Mouse (Mus musculus): ENCODE results near the gene Lamc2. TPM values are rescaled to one million over a fixed set of nuclear protein-coding genes. Genes with fewer than 3 reads are reported as not detected.

The Lamc2 gene
- polyA plus RNA-seq, 1 experiment from 2014 or later = 12.1 TPM

DNA sequence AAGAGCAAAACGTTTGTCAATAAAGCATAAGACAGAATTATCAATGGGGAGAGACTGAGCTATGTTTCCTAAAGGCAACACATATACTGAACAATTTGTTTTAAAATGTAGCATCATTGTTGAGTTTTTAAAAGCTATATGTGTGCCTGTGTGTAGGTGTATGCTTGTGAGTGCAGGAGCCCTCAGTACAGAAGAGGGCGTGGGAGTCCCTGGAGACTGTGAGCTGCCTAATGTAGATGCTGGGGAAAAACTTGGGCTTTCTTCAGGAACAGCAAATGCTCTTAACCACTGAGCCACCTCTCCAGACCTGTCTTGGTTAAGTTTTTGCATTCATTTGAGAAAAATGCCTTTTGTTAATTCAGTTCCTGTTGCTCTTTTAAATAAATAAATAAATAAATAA, 24.0 kb upstream of the Lamc2 start:
- H3K4me3 ChIP-seq = no peak overlapping the region
- no peaks in the 10 kb centered on the region for H3K4me1 ChIP-seq
- no peaks in the 10 kb centered on the region for H3K9me3 ChIP-seq
- H3K4me2 ChIP-seq = no peak overlapping the region
- ATAC-seq (ENCODE audit: insufficient number of reproducible peaks, low FRiP score, low TSS enrichment, low read depth) = no peak
- WGBS = 80% methylated on average over 2 of the region's 2 CpGs
- H3K9ac ChIP-seq = no peak overlapping the region
- H3K27me3 ChIP-seq = no peaks in the 10 kb centered on the region
- H3K27ac ChIP-seq = no peak overlapping the region
- H3K36me3 ChIP-seq = no peaks in the 10 kb centered on the region

DNA sequence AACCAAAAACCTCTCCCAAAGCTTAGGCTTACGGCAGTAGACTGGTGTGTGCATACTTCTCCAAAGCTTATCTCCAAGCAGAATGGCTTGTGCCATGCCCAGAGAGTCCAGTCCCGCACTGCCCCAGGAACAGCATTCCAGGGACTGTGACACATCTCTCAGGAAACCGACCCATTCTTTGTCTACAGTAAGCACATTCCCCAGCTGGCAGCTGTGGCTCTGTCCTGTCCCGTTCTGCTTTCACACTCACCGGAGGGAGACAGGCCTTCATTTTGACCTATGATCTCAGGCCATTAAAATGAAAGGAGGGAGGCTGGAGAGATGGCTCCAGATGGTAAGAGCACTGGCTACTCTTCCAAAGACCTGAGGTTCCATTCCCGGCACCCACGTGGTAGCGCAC, 15.9 kb upstream of the Lamc2 start:
- no peak overlapping the region for H3K9ac ChIP-seq
- H3K36me3 ChIP-seq = no peaks in the 10 kb centered on the region
- H3K4me3 ChIP-seq = no peak overlapping the region
- H3K4me2 ChIP-seq = no peak overlapping the region
- WGBS = 66% methylated on average over 8 of the region's 8 CpGs
- peaks cover 9% of the 10 kb centered on the region for H3K4me1 ChIP-seq
- H3K9me3 ChIP-seq = no peaks in the 10 kb centered on the region
- ATAC-seq (ENCODE audit: insufficient number of reproducible peaks, low FRiP score, low TSS enrichment, low read depth) = no peak
- no peak overlapping the region for H3K27ac ChIP-seq
- H3K27me3 ChIP-seq = no peaks in the 10 kb centered on the region

DNA sequence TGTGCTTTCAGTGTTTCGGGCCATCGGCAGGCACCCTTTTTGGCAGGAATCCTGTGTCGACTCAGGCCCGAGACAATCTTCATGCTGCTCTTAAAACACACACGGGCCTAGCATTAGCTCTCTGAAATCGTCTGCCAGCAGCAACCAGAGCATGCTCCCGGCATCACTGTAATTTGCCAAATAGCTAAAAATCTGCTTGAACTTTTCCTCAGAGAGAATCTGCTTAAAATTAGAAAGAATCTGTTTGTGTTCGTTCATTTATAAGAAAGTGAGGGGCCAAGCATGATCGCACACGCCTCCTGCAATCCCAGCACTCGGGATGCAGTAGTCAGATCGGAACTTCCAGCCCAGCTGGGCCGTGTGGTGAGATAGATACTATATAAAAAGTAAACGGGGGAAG, 15.2 kb upstream of the Lamc2 start:
- Histone ChIP-seq H3K4me1 (peaks cover 9% of the 10 kb centered on the region), H3K9me3 (no peaks in the 10 kb centered on the region), H3K4me3 (no peak overlapping the region), H3K4me2 (0 out of 2 replicates have a peak overlapping the region, but pooled peaks have one; percentile 2), H3K9ac (no peak overlapping the region), H3K27me3 (no peaks in the 10 kb centered on the region), H3K36me3 (no peaks in the 10 kb centered on the region), H3K27ac (peak overlapping the region; percentile 18; the same call in 1 of the 2 replicates)
- 28% methylated on average over 14 of the region's 14 CpGs for WGBS
- no peak for ATAC-seq (ENCODE audit: insufficient number of reproducible peaks, low FRiP score, low TSS enrichment, low read depth)

DNA sequence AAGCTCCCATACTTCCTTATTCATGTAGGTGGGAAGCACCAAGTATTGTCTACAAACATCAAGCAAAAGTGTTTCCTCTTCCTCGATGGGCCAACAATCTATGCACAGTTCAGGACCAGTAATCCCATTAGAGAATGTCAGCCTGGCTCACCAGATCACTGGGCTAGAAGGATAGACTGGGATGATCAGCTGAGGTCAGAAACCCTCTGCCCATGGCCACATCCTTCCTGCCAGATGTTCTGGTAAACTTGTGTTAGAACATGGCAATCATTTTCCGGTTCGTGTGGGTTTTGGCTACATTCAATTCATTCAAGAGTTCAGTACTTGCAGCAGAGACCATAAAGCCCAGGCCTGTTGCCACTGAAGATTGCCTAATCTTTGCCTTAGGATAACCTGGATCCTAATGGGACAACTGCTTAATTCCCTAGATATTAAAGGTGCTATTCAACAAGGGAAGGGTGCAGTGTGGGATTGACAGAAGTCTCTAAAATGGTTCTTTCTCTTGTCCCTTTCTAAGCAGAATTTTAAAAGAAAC, 11.1 kb upstream of the Lamc2 start:
- Histone ChIP-seq H3K4me3 (no peak overlapping the region), H3K9me3 (no peaks in the 10 kb centered on the region), H3K4me2 (no peak overlapping the region), H3K27ac (no peak overlapping the region), H3K4me1 (peaks cover 11% of the 10 kb centered on the region), H3K9ac (no peak overlapping the region), H3K36me3 (no peaks in the 10 kb centered on the region), H3K27me3 (no peaks in the 10 kb centered on the region)
- WGBS = 77% methylated on average over 3 of the region's 3 CpGs
- ATAC-seq (ENCODE audit: insufficient number of reproducible peaks, low FRiP score, low TSS enrichment, low read depth) = no peak

DNA sequence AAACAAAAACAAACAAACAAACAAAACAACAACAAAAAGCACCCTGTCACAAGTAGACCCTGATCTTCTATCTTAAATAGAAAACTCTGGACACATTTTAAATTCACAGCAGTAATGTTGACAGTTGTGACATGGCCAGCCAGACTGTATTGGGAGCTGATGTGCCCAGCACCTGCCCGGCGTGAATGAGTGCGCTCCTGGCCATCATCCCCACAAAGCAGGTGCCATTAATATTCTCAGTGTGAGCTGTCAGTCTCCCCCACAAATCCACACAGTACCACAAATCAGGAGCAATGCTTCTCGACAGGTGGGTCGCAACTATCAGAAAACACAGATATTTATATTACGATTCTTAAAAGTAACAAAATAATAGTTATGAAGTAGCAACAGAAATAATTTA, 6.7 kb upstream of the Lamc2 start:
- no peak for ATAC-seq (ENCODE audit: insufficient number of reproducible peaks, low FRiP score, low TSS enrichment, low read depth)
- H3K4me2 ChIP-seq = no peak overlapping the region
- H3K9ac ChIP-seq = no peak overlapping the region
- H3K9me3 ChIP-seq = no peaks in the 10 kb centered on the region
- no peak overlapping the region for H3K4me3 ChIP-seq
- H3K27me3 ChIP-seq = no peaks in the 10 kb centered on the region
- no peak overlapping the region for H3K27ac ChIP-seq
- WGBS = 90% methylated on average over 6 of the region's 6 CpGs
- H3K36me3 ChIP-seq = no peaks in the 10 kb centered on the region
- H3K4me1 ChIP-seq = peaks cover 17% of the 10 kb centered on the region

DNA sequence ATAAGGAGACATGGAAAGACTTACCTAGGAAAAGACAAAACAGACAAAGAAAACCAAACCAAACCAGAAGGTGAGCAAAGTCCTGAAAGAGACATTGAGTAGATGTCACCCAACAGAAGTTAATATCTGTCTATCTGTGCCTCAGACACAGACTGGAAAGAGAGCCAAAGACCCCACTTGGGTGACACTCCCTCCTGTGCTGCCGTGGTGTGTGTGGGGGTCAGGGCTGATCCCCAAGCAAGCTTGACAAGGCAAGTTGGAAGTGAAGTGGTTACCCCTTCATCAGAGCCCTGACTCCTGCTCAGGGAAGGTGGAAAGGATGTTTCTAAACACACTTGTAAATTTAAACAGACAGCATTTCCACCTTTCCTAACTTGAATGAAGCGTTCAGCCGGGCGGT, 6.1 kb upstream of the Lamc2 start:
- Histone ChIP-seq H3K36me3 (no peaks in the 10 kb centered on the region), H3K9me3 (no peaks in the 10 kb centered on the region), H3K4me3 (no peak overlapping the region), H3K9ac (no peak overlapping the region), H3K4me2 (no peak overlapping the region), H3K27me3 (no peaks in the 10 kb centered on the region), H3K4me1 (peaks cover 17% of the 10 kb centered on the region), H3K27ac (peak overlapping the region; percentile 38; the same call in 1 of the 2 replicates)
- ATAC-seq (ENCODE audit: insufficient number of reproducible peaks, low FRiP score, low TSS enrichment, low read depth) = no peak
- WGBS = 76% methylated on average over 4 of the region's 4 CpGs

DNA sequence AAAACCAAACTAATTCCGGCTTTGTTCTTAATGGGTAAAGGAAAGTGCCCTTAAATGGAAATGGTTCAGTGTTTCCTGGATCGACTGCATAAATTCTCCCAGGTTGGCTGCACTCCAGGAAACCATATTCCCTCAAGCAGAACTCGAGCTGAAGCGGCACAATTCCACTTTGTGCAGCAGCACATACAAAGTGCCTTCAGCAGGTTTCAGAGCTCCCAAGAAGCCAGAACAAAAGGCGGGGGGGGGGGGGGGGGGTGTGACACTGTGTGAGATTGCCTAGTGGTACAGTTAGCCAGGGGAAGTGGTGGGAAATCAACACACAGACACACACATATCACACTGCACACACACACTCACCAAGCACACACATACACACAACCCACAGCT, 5.7 kb upstream of the Lamc2 start:
- H3K36me3 ChIP-seq = no peaks in the 10 kb centered on the region
- H3K4me2 ChIP-seq = no peak overlapping the region
- ATAC-seq (ENCODE audit: insufficient number of reproducible peaks, low FRiP score, low TSS enrichment, low read depth) = peak; percentile 58; the same call in 1 of the 2 replicates
- H3K9me3 ChIP-seq = no peaks in the 10 kb centered on the region
- 4% methylated on average over 4 of the region's 5 CpGs for WGBS
- no peak overlapping the region for H3K4me3 ChIP-seq
- H3K4me1 ChIP-seq = peaks cover 17% of the 10 kb centered on the region
- H3K27ac ChIP-seq = peak overlapping the region; percentile 38; the same call in 1 of the 2 replicates
- no peak overlapping the region for H3K9ac ChIP-seq
- H3K27me3 ChIP-seq = no peaks in the 10 kb centered on the region

DNA sequence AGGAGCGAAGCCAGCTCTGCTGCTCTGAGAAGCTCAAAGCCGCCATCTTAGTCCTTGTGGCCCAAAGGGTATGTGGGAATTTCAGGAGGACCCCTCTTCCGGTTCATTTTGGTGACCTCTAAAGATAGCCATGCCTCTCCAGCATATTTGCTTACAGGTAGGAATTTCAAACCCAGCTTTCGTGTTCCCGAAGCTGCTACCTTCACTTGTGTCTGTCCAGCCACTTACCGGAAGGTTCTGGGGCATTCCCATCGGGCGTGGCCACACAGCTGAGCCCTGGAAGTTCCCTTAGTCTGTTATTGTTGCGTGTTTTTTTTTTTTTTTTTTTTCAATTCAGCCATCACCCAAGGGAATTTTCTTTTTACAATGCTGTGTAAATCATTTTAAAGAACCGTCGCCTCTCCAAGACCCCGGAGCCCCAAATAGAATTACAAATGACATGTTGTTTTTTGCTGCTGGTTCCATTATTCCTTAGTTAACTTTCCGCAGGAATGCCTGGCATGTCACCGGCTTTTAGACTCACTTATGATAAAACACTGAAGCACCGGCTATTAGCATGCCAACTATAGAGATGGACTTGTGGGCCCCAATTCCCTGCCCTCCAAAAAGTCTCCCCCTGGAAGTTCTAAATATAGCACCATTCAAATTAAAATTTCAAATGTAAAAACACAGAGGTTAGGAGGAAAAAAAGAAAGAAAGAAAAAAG, 5.1 kb upstream of the Lamc2 start:
- Histone ChIP-seq H3K27me3 (no peaks in the 10 kb centered on the region; the same call in 1 of the 2 replicates), H3K27ac (peak overlapping the region; percentile 35; the same call in 1 of the 2 replicates), H3K4me1 (peaks cover 18% of the 10 kb centered on the region), H3K36me3 (no peaks in the 10 kb centered on the region), H3K9ac (no peak overlapping the region), H3K4me2 (no peak overlapping the region), H3K4me3 (no peak overlapping the region), H3K9me3 (no peaks in the 10 kb centered on the region)
- 54% methylated on average over 15 of the region's 15 CpGs for WGBS
- no peak for ATAC-seq (ENCODE audit: insufficient number of reproducible peaks, low FRiP score, low TSS enrichment, low read depth)

DNA sequence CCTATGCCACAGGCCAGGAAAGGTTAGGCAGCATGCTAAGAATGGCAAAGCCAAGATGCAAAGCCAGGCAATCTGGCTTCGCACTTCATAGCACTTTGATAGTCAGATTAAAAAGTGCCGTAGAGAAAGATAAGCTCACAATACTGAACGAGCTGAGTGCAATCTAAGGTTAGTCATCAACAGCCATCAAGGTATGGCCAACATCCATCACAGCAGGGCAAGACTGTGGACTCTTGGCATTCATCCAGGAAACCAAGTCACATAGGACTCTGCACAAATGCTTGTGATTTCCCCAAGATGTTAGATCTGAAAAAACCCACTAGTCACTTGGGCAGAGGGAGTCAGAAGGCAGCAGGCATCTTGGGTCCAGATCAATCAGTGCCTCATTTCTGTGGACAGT, 1.8 kb upstream of the Lamc2 start:
- WGBS = 72% methylated on average over 3 of the region's 3 CpGs
- H3K27me3 ChIP-seq = peaks cover 17% of the 10 kb centered on the region
- H3K36me3 ChIP-seq = no peaks in the 10 kb centered on the region
- no peak overlapping the region for H3K4me2 ChIP-seq
- no peak overlapping the region for H3K9ac ChIP-seq
- no peak overlapping the region for H3K27ac ChIP-seq
- no peak overlapping the region for H3K4me3 ChIP-seq
- H3K9me3 ChIP-seq = no peaks in the 10 kb centered on the region
- no peak for ATAC-seq (ENCODE audit: insufficient number of reproducible peaks, low FRiP score, low TSS enrichment, low read depth)
- H3K4me1 ChIP-seq = peaks cover 29% of the 10 kb centered on the region

DNA sequence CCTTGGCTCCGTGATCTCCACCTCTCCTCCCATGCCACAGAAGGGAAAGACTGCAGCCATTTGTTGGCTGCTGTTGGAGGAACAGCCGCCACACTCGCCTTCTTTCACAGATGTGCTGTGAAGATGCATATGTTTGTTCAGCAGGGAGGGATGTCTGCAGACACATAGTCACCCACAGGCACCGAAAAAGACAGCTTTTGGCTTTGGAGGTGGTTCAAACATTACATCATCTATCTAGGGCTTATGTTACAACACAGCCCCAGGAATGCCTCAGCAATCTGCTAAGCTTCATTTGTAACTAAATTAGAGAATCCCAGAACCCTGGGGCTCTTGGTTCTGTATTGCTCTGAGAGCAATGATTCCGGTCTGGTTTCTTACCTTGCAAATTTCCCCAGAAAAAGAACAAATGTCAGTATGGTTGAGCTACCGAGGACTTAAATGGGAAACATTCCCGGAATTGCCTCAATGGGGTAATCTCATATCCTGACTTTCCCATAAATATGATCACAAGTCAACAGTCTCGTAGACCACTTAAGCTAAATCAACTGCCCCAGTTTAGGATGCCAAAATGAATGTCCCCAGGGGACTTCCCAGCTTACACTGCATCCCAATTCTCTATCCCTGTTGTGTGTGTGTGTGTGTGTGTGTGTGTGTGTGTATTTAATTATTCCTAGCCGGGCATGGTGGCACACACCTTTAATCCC, 5.5 kb downstream of the Lamc2 start:
- Histone ChIP-seq H3K9ac (no peak overlapping the region), H3K4me3 (no peak overlapping the region), H3K27me3 (peaks cover 11% of the 10 kb centered on the region), H3K4me2 (no peak overlapping the region), H3K27ac (peak overlapping the region; percentile 70), H3K36me3 (no peaks in the 10 kb centered on the region), H3K9me3 (no peaks in the 10 kb centered on the region), H3K4me1 (peaks cover 9% of the 10 kb centered on the region)
- peak; percentile 65; the same call in 1 of the 2 replicates for ATAC-seq (ENCODE audit: insufficient number of reproducible peaks, low FRiP score, low TSS enrichment, low read depth)
- 30% methylated on average over 9 of the region's 9 CpGs for WGBS

DNA sequence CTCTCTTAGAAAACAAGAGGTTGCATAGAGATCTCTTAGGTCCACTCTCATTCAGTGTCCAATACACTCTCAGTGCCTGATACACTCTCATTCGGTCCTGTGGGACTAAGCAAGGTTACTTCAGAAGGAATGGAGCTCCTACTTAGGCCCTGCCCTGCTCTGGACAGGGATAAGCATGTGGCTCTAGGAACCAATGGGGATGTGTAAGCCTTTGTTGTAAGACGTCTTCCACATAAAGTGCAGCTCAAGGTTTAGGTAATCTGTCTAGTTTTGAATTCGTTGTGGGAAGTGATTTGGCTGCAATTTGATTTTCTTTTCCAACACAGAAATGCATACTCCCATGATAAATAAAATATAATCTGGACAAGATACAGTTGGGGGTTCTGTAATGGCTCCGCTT, 6.1 kb downstream of the Lamc2 start:
- Histone ChIP-seq H3K27ac (peak overlapping the region; percentile 70), H3K4me1 (0 out of 2 replicates have a peak, but pooled peaks cover 6% of the 10 kb centered on the region), H3K4me2 (no peak overlapping the region), H3K4me3 (no peak overlapping the region), H3K9me3 (no peaks in the 10 kb centered on the region), H3K9ac (no peak overlapping the region), H3K27me3 (0 out of 2 replicates have a peak, but pooled peaks cover 5% of the 10 kb centered on the region), H3K36me3 (no peaks in the 10 kb centered on the region)
- WGBS = 70% methylated on average over 4 of the region's 4 CpGs
- no peak for ATAC-seq (ENCODE audit: insufficient number of reproducible peaks, low FRiP score, low TSS enrichment, low read depth)

DNA sequence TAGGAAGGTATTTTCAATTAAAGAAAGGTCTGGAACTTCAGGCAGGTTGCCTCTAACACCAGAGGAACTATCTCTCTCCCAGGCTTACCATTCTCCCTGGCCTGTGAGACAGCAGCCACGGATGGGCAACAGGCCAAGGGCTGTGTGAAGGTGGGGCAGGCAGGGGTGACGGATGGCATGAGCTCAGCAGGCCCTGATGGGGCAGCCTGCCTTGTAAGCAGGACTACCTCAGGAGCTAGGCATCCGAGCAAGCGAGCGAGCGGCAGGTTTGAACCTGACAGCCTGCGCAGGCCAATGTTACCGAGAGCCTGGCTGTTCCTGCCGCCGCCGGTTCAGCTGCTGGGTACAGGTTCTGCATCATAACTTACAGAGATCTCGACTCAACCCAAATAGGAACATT, 11.4 kb downstream of the Lamc2 start:
- Histone ChIP-seq H3K4me1 (peaks cover 21% of the 10 kb centered on the region), H3K27me3 (no peaks in the 10 kb centered on the region), H3K4me2 (no peak overlapping the region), H3K27ac (no peak overlapping the region), H3K9ac (no peak overlapping the region), H3K9me3 (no peaks in the 10 kb centered on the region), H3K4me3 (no peak overlapping the region), H3K36me3 (no peaks in the 10 kb centered on the region)
- no peak for ATAC-seq (ENCODE audit: insufficient number of reproducible peaks, low FRiP score, low TSS enrichment, low read depth)
- 46% methylated on average over 12 of the region's 12 CpGs for WGBS
